Mouse (Mus musculus) limb, embryonic 12.5 days (tissue): Measurements from ENCODE around the gene Pamr1. TPM values are rescaled to one million over a fixed set of nuclear protein-coding genes. Genes with fewer than 3 reads are reported as not detected.

Experiments used
- ATAC-seq: fragments of 200-750 bp; cut with Nextera tagmentation; 2 replicates; pipeline ENCODE4 v1.8.0; 2017; ENCODE audit warnings: low read depth, moderate TSS enrichment; ENCODE audit not compliant: insufficient number of reproducible peaks, insufficient read depth, low FRiP score, low TSS enrichment
- H3K27ac ChIP-seq: fragments of 300-500 bp; sonication (generic); 2 replicates; pipeline ENCODE4 v1.5.1; 2016; ENCODE audit warnings: mild to moderate bottlenecking, moderate library complexity
- H3K27me3 ChIP-seq: fragments of 300-500 bp; sonication (generic); 2 replicates; pipeline ENCODE4 v1.6.1; 2016; ENCODE audit warnings: mild to moderate bottlenecking, moderate library complexity
- H3K36me3 ChIP-seq: fragments of 300-500 bp; sonication (generic); 2 replicates; pipeline ENCODE4 v1.6.1; 2016; ENCODE audit warnings: mild to moderate bottlenecking, moderate library complexity
- H3K4me1 ChIP-seq: fragments of 300-500 bp; sonication (generic); replicated peaks from 2 replicates; pipeline ENCODE4 v1.6.1; 2016
- H3K4me2 ChIP-seq: fragments of 300-500 bp; sonication (generic); 2 replicates; pipeline ENCODE4 v1.6.1; 2016; ENCODE audit warnings: mild to moderate bottlenecking, moderate library complexity
- H3K4me3 ChIP-seq: fragments of 300-500 bp; sonication (generic); replicated peaks from 2 replicates; pipeline ENCODE4 v1.5.1; 2016; ENCODE audit warnings: mild to moderate bottlenecking
- H3K9ac ChIP-seq: fragments of 300-500 bp; sonication (generic); replicated peaks from 2 replicates; pipeline ENCODE4 v1.6.1; 2016; ENCODE audit warnings: mild to moderate bottlenecking, moderate library complexity
- H3K9me3 ChIP-seq: fragments of 300-500 bp; sonication (generic); 2 replicates; pipeline ENCODE4 v1.6.1; 2016; ENCODE audit warnings: mild to moderate bottlenecking, moderate library complexity
- WGBS: fragments of 180-500 bp; shearing (Covaris S2); methylation state at CpG from one replicate; pipeline ENCODE4 v1.1.7; 2016; 5-methylcytosine and 5-hydroxymethylcytosine counted together
- polyA plus RNA-seq: library from polyadenylated mRNA; unstranded; fragments of >200 nt; fragmentation: Nextera tagmentation; extraction: Ambion mirVana; gene quantifications from 2 replicates; pipeline ENCODE4 v1.2.1, GENCODE M21; 2016

The Pamr1 gene
- polyA plus RNA-seq, 1 experiment from 2014 or later: 18.8 TPM

- no peak overlapping the region for H3K4me2 ChIP-seq
- H3K4me1 ChIP-seq: peaks cover 19% of the 10 kb centered on the region
- no peaks in the 10 kb centered on the region for H3K36me3 ChIP-seq
- ATAC-seq: no peak
- 58% methylated on average over 3 of the region's 3 CpGs for WGBS
- H3K9me3 ChIP-seq: no peaks in the 10 kb centered on the region
- H3K4me3 ChIP-seq: no peak overlapping the region
- H3K27ac ChIP-seq: no peak overlapping the region
- no peak overlapping the region for H3K9ac ChIP-seq
- H3K27me3 ChIP-seq: peaks cover 42% of the 10 kb centered on the region
These were observed 114.1 kb downstream of the Pamr1 start for GRCm38 (mm10) chr2:102663865-102664264.

- no peak overlapping the region for H3K9ac ChIP-seq
- no peak overlapping the region for H3K4me3 ChIP-seq
- H3K27me3 ChIP-seq: peaks cover 20% of the 10 kb centered on the region; the same call in 1 of the 2 replicates
- H3K4me1 ChIP-seq: peaks cover 4% of the 10 kb centered on the region
- ATAC-seq: no peak
- H3K4me2 ChIP-seq: no peak overlapping the region
- H3K9me3 ChIP-seq: no peaks in the 10 kb centered on the region
- no peak overlapping the region for H3K27ac ChIP-seq
- WGBS: 76% methylated on average over 6 of the region's 6 CpGs
- H3K36me3 ChIP-seq: no peaks in the 10 kb centered on the region
These were observed 118.2 kb downstream of the Pamr1 start for GRCm38 (mm10) chr2:102667981-102668380.

GRCm38 (mm10) chr2:102669580-102669979 lies 119.8 kb downstream of the Pamr1 start:
- 20% methylated on average over 6 of the region's 6 CpGs for WGBS

GRCm38 (mm10) chr2:102674582-102674981 lies 124.8 kb downstream of the Pamr1 start:
- Histone ChIP-seq H3K4me1 (peaks cover 24% of the 10 kb centered on the region), H3K27me3 (peaks cover 37% of the 10 kb centered on the region), H3K36me3 (no peaks in the 10 kb centered on the region), H3K27ac (peak overlapping the region; percentile 58; the same call in 1 of the 2 replicates), H3K9me3 (no peaks in the 10 kb centered on the region), H3K9ac (no peak overlapping the region), H3K4me3 (no peak overlapping the region), H3K4me2 (no peak overlapping the region)
- peak; percentile 42; the same call in 1 of the 2 replicates for ATAC-seq
- WGBS: 22% methylated on average over 2 of the region's 2 CpGs

More at GRCm38 (mm10) chr2:102669580-102669979, 119.8 kb downstream of the Pamr1 start:
- Histone ChIP-seq H3K4me2 (no peak overlapping the region), H3K4me1 (peaks cover 6% of the 10 kb centered on the region; the same call in 1 of the 2 replicates), H3K27me3 (peaks cover 19% of the 10 kb centered on the region), H3K9ac (no peak overlapping the region), H3K36me3 (no peaks in the 10 kb centered on the region), H3K27ac (no peak overlapping the region), H3K9me3 (no peaks in the 10 kb centered on the region), H3K4me3 (no peak overlapping the region)
- ATAC-seq: no peak

GRCm38 (mm10) chr2:102675275-102675674 lies 125.5 kb downstream of the Pamr1 start:
- WGBS: 69% methylated on average over 6 of the region's 6 CpGs
- ATAC-seq: no peak
- Histone ChIP-seq H3K4me2 (no peak overlapping the region), H3K9ac (no peak overlapping the region), H3K4me3 (no peak overlapping the region), H3K36me3 (no peaks in the 10 kb centered on the region), H3K4me1 (peaks cover 24% of the 10 kb centered on the region), H3K27me3 (peaks cover 36% of the 10 kb centered on the region), H3K27ac (peak overlapping the region; percentile 58), H3K9me3 (no peaks in the 10 kb centered on the region)

- ATAC-seq: no peak
- Histone ChIP-seq H3K9me3 (no peaks in the 10 kb centered on the region), H3K4me3 (no peak overlapping the region), H3K4me1 (peaks cover 24% of the 10 kb centered on the region), H3K9ac (no peak overlapping the region), H3K4me2 (no peak overlapping the region), H3K36me3 (no peaks in the 10 kb centered on the region), H3K27ac (no peak overlapping the region), H3K27me3 (peaks cover 37% of the 10 kb centered on the region)
- 92% methylated on average over 9 of the region's 9 CpGs for WGBS
These were observed 127.0 kb downstream of the Pamr1 start for GRCm38 (mm10) chr2:102676716-102677312.

GRCm38 (mm10) chr2:102677400-102677799 lies 127.6 kb downstream of the Pamr1 start:
- no peak overlapping the region for H3K27ac ChIP-seq
- 82% methylated on average over 6 of the region's 6 CpGs for WGBS
- ATAC-seq: no peak

GRCm38 (mm10) chr2:102681351-102681750 lies 131.5 kb downstream of the Pamr1 start:
- WGBS: 33% methylated on average over 7 of the region's 7 CpGs

More at GRCm38 (mm10) chr2:102677400-102677799, 127.6 kb downstream of the Pamr1 start:
- no peaks in the 10 kb centered on the region for H3K9me3 ChIP-seq
- H3K36me3 ChIP-seq: no peaks in the 10 kb centered on the region
- no peak overlapping the region for H3K4me3 ChIP-seq
- H3K4me1 ChIP-seq: peaks cover 24% of the 10 kb centered on the region
- H3K27me3 ChIP-seq: peaks cover 42% of the 10 kb centered on the region
- no peak overlapping the region for H3K9ac ChIP-seq
- H3K4me2 ChIP-seq: no peak overlapping the region

GRCm38 (mm10) chr2:102682168-102682567 lies 132.4 kb downstream of the Pamr1 start:
- 46% methylated on average over 5 of the region's 5 CpGs for WGBS
- no peak overlapping the region for H3K4me3 ChIP-seq
- no peak for ATAC-seq
- H3K27ac ChIP-seq: no peak overlapping the region
- H3K9me3 ChIP-seq: no peaks in the 10 kb centered on the region
- H3K9ac ChIP-seq: no peak overlapping the region
- H3K4me2 ChIP-seq: no peak overlapping the region
- H3K4me1 ChIP-seq: no peaks in the 10 kb centered on the region
- no peaks in the 10 kb centered on the region for H3K36me3 ChIP-seq
- H3K27me3 ChIP-seq: peaks cover 33% of the 10 kb centered on the region

More at GRCm38 (mm10) chr2:102681351-102681750, 131.5 kb downstream of the Pamr1 start:
- Histone ChIP-seq H3K4me1 (peaks cover 3% of the 10 kb centered on the region; the same call in 1 of the 2 replicates), H3K4me2 (no peak overlapping the region), H3K9ac (no peak overlapping the region), H3K27me3 (peaks cover 33% of the 10 kb centered on the region), H3K36me3 (no peaks in the 10 kb centered on the region), H3K4me3 (no peak overlapping the region), H3K9me3 (no peaks in the 10 kb centered on the region), H3K27ac (no peak overlapping the region)
- ATAC-seq: no peak

DNA sequence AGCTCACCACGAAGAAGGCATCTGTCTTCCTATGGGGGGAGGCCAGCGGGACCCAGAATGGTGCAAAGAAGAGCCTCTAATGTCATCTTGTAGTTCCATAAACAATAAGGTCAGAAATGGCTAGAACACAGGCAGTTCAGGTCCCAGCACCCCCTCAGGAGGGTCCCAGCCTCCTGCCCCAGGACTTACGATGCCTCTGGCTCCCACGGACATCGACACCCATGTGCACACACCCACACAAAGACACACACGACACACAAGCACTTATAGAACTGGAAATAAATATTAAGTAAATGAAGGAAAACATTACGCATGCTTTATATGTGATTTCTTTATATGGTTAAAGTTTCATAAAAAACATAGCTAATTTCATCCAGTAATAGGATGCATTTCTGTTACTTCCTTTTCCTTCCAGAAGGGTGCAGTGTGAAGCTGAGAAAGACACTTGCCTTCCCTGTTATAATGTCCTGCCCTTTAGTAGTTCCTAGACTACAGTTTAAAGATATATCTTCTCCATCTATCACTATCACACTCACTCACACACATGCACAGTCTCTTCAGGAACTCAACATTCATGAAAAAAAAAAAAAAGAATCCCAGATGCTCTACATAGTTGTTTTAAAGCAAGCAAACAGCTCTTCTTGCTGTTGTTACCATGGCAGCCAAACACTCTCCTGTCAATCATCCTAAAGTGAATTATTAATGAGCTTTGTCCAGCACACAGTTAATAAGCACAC lies 135.7 kb downstream of the Pamr1 start:
- H3K4me3 ChIP-seq: no peak overlapping the region
- no peaks in the 10 kb centered on the region for H3K4me1 ChIP-seq
- 89% methylated on average over 7 of the region's 7 CpGs for WGBS
- H3K9ac ChIP-seq: no peak overlapping the region
- no peak overlapping the region for H3K4me2 ChIP-seq
- ATAC-seq: no peak; the same call in 1 of the 2 replicates
- H3K27ac ChIP-seq: no peak overlapping the region
- no peaks in the 10 kb centered on the region for H3K36me3 ChIP-seq
- H3K27me3 ChIP-seq: peaks cover 17% of the 10 kb centered on the region
- no peaks in the 10 kb centered on the region for H3K9me3 ChIP-seq

DNA sequence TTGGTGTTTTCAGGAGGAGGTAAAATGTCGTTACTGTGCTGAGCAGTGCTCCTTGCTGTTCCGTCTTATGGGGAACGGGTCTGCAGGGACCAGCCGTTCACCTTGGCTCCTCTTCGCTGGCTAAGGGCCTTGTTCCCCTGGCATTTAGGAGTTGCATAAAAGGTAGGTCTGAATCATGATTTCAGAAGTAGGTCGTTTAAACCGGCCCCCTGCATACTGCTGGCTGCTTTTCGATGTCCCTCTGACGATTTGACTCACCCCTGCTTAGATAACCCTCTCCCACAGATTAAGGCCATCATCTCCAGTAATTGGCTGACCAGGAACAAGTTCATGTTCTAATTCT lies 136.3 kb downstream of the Pamr1 start:
- Histone ChIP-seq H3K27me3 (peaks cover 14% of the 10 kb centered on the region), H3K27ac (no peak overlapping the region), H3K9ac (no peak overlapping the region), H3K4me3 (no peak overlapping the region), H3K4me2 (no peak overlapping the region), H3K4me1 (no peaks in the 10 kb centered on the region), H3K36me3 (no peaks in the 10 kb centered on the region), H3K9me3 (no peaks in the 10 kb centered on the region)
- WGBS: 67% methylated on average over 9 of the region's 9 CpGs
- no peak for ATAC-seq
